Mouse (Mus musculus) cerebral cortex, adult 2 months (tissue): ENCODE data around the gene Csrnp1.

Experiments
- WGBS: fragments of 180-500 bp; shearing (Covaris S2); methylation state at CpG from one replicate; pipeline ENCODE4 v1.1.7; 2018; 5-methylcytosine and 5-hydroxymethylcytosine counted together

The Csrnp1 gene

DNA sequence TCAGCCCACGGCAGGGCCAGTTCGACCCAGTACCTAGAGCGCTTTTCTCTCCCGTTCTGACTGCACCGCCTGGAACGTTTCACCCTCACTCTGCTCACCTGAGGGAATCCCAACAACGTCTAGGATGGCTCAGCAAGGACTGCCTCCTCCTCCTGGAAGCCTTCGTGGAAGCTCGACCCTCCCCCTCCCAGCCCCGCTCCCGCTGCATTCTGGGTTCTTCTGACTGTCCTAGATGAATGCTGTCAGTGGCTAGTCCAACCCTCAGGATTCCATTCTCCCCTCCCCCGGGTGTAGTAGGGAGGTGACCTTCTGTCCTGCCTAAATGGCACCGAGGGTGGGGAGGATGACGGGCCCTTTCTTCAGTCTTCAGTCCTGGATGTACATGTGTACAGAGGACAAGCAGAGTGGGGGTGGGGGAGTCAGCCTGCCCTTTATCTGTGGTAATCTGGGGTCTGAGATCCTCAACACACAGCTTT, at the start of gene Csrnp1:
Gene Csrnp1, minus strand, starts transcription at position 123 of the 476 bp plus-strand sequence.
- WGBS: 38% methylated on average over 14 of the region's 14 CpGs

GRCm38 (mm10) chr9:120032710-120033109, 48.3 kb upstream of the Csrnp1 start:
- 90% methylated on average over 6 of the region's 6 CpGs for WGBS

DNA sequence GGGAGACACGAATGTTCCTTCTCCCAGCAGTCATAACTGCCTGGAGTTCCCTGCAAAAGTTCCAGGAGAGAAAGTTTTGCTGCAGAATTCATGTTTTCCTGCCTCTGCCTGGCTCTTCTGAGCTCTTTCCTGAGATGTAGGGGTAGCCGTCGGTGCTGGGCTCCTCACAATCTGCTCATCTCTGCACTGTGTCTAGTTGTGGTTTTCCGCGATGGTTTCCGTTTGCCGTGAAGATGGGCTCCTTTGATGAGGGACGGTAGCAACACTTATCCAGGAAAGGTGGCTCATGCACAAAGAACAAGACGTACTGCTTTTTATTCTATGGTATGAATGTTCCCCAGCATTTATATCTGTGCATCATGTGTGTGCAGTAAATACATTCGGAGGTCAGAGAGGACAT, 46.0 kb upstream of the Csrnp1 start:
- 80% methylated on average over 10 of the region's 10 CpGs for WGBS

- WGBS: 95% methylated on average over 6 of the region's 6 CpGs
Measured at GRCm38 (mm10) chr9:120029880-120030279, 45.4 kb upstream of the Csrnp1 start.

- WGBS: 8% methylated on average over 14 of the region's 14 CpGs
Measured at GRCm38 (mm10) chr9:120027401-120028151, 43.1 kb upstream of the Csrnp1 start.

GRCm38 (mm10) chr9:120024625-120025024, 40.2 kb upstream of the Csrnp1 start:
- WGBS: 87% methylated on average over 5 of the region's 5 CpGs

DNA sequence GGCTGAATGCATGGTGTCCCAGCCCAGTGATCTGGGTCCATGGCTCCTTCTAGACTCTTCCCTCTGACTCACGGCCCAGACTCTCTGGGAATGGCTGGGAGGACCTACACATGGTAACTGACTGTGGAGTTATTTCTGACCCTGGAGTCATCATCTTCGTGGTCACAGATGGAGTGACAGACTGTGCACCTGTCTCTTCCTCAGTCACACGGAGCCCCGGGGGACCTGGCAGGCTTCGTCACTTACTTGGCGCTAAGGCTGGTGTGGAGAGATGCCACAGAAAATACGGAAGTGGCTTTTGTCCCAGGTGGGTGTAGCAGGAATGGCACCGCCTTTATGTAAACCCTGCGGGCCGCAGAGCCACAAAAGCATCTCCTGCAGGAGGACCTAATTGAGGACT, 39.7 kb upstream of the Csrnp1 start:
- WGBS: 52% methylated on average over 10 of the region's 10 CpGs

DNA sequence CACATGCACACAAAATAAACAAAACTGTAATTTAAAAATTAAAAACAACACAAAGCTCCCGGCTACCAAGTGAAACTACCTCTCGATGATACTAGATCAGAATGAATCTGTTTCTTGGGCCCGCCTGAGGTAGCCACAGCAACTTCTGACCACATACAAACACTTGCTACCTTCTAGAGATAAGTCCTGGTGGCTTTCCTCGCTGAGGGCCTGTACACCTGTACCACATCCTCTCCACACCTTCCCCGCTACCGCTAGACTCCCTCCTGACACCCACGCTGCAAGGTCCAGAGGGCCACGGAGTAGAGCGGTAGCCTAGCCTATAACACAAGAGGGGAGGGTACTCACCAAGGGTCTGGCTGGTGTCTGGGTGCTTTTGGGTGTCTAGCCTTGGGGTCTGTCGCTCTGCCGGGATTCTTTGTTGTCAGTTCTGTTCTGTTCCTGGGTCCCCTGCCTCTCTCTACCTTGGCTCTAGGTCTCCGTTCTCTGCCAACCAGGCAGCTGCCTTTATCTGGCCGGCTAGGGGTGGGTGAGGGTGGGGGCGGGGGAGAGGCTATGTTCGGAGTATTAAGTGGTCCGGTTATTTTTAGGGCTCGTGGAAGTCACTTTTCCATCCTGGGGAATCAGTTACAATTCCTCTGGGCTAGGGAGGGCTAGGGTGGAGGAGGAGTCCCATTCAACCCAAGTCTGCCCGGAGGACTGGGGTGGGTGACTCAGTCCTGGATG, 38.8 kb upstream of the Csrnp1 start, which contains the start of gene Xirp1:
Gene Xirp1, minus strand, starts transcription at position 513 of the 726 bp plus-strand sequence.
- 92% methylated on average over 18 of the region's 18 CpGs for WGBS

DNA sequence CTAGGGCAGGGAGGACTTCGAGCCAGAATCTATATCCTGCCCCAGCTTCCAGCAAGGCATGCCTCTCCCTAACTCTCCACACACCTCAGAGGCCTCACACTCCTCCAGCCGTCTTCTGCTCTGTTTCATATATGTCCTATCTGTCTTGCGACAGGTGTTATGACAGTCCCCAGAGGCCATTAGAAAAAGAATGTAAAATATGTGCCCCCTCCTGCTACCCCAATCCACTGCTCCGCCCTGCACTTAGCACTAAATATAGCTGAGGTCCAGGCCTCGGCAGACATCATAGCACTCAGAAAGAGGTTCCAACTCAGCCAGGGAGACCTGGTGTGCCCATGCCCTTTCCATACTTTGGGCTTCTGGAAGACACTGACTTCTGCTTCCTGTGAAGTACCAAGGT, 36.7 kb upstream of the Csrnp1 start:
- 83% methylated on average over 5 of the region's 5 CpGs for WGBS

- 38% methylated on average over 7 of the region's 7 CpGs for WGBS
Measured at GRCm38 (mm10) chr9:120020285-120020890, 35.9 kb upstream of the Csrnp1 start.

GRCm38 (mm10) chr9:120016956-120017355, 32.5 kb upstream of the Csrnp1 start:
- 77% methylated on average over 10 of the region's 10 CpGs for WGBS

DNA sequence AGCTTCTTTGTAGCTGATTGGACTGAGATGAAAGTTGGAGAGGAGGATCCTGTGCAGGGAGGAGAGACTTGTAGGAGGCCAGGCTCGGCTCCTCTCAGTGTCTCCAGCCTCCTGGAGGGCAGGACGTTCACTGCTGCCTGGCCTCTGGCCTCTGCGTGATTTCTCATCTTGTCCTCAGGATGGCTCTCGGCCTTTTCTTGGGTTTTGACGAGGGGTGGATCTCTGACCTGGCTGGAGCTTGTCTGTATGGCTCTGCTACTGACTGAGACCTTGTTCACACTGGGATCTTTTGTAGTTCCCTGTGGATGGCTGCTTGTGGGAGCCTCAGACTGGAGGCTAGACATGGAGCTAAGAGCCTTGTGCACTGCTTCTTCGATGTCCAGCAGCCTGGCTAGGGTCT, 30.4 kb upstream of the Csrnp1 start:
- 75% methylated on average over 6 of the region's 6 CpGs for WGBS

GRCm38 (mm10) chr9:120013251-120013820, 28.9 kb upstream of the Csrnp1 start:
- 58% methylated on average over 11 of the region's 11 CpGs for WGBS

- WGBS: 61% methylated on average over 5 of the region's 5 CpGs
Measured at GRCm38 (mm10) chr9:120012781-120013180, 28.3 kb upstream of the Csrnp1 start.

GRCm38 (mm10) chr9:120012161-120012560, 27.7 kb upstream of the Csrnp1 start:
- 72% methylated on average over 6 of the region's 6 CpGs for WGBS

- WGBS: under 1% methylated on average over 10 of the region's 10 CpGs
Measured at GRCm38 (mm10) chr9:120011533-120011932, 27.1 kb upstream of the Csrnp1 start.

DNA sequence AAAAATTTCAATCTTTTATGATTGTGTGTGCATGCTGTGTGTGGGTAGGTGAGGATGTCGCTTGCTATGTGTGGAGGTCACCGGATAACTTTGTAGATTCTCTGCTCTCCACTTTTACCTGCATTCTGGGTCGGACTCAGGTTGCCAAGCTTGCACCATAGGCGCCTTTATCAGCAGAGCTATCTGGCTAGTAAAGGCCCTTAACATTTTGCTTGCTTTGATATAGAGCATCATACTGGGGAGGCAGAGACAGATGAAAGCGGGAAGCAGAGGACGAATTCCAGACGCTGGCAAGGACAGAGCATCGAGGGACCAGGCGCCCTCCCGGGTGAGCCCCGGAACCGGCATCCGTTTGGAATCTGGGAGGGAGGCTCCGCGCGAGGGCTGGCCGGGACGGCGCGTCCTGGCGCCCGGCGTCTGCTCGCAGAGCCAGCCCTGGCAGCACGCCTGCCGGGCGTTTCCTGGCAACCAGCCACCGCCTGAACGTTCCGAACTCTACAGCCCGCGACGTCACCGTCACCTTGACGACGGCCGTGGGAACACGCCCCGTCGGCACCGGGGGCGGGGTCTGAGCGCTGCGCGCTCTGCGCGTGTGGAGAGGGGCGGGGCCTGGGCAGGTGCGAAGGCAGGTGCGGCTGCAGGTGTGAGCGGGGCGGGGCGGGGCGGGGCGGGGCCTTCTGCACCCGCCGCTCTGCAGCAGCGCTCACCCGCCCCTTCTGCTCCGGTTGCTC, 26.5 kb upstream of the Csrnp1 start:
- 3% methylated on average over 57 of the region's 60 CpGs for WGBS

DNA sequence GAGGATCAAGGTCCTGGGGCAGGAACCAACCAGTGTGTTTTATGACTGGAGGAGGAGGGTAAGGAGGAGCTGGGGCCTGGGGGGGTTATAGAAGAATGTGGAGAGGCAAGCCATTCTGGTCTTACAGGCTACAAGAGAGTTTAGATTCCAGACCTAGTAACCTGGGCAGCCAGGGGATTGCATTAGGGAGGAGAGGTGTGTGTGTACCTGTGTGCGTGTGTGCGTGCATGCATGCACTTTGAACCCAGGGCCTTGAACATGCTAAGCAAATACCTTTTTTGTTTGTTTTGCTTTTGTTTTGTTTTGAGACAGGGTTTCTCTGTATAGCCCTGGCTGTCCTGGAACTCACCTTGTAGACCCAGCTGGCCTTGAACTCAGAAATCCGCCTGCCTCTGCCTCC, 25.4 kb upstream of the Csrnp1 start:
- 96% methylated on average over 3 of the region's 3 CpGs for WGBS

DNA sequence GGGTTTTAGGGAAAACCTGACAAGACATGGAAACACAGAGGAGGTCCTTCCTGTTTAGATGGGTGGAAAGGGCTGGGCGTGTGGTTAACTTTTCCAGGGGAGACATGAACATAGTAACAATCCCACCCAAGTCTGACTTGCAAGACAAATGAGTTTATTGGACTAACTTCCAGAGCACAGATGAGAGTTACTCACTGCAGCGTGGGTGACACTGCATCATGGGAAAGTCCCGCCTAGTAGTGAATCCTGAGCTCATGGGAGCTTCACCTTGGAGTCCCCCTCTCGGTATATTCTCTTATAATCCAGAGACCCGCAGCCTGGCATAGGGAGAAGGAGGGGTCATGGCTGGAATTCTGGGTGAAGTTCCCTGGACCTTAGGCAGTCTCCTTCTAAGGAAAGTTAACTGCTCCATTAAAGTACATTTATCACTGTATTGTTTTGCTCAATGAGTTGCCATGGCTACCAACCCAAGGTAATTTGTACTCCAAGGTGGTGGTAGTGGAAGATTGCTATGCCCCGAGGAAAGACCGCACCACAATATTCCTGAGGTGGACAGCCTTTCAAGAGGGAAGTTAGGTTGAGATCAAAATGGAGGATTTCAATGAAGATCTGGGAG, 24.9 kb upstream of the Csrnp1 start:
- 76% methylated on average over 7 of the region's 7 CpGs for WGBS

- 100% methylated on average over 1 of the region's 1 CpGs for WGBS
Measured at GRCm38 (mm10) chr9:120007833-120008232, 23.4 kb upstream of the Csrnp1 start.

GRCm38 (mm10) chr9:120005936-120006335, 21.5 kb upstream of the Csrnp1 start:
- 71% methylated on average over 3 of the region's 3 CpGs for WGBS
